Mouse (Mus musculus): ENCODE measurements around the gene Klhl41. TPM values are rescaled to one million over a fixed set of nuclear protein-coding genes. Genes with fewer than 3 reads are reported as not detected.

Klhl41 gene
- polyA plus RNA-seq (2015; fragmentation: Nextera tagmentation; extraction: Ambion mirVana): 0.14 and 0.20 TPM in 2 replicates

DNA sequence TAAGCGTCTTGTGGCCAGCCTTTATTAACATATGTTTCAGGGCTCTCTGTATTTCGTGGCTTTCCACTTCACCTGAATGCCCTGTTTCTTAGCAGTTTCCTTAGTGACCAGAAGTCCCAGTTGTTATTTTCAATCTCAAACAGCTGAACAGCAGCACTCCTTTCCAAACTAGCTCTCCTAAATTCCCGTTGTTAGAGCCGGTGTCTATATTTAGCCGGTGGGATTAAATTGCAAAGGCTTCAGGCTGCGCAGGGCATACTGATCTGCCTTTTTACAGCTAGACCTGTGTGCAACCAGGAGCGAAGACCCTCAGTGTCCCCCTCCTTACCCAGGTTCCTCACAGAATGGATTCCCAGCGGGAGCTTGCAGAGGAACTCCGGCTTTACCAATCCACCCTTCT, at the start of gene Klhl41:
Klhl41 (plus strand) TSS at position 268 of the 400 bp plus-strand sequence.
- TF ChIP-seq CTCF (IDR thresholded peaks at IDR 0.05; ENCODE audit: low read depth): no peak
- Histone ChIP-seq H3K27me3 (ENCODE audit: insufficient read depth, low read length) (no peaks in the 10 kb centered on the region), H3K9ac (ENCODE audit: low read depth, low read length) (no peak within 1 kb of the TSS), H3K9me3 (replicated peaks; ENCODE audit: low read length) (no peaks in the 10 kb centered on the region), H3K4me2 (ENCODE audit: low read length) (no peak within 1 kb of the TSS), H3K36me3 (ENCODE audit: insufficient read depth, low read length) (0 out of 2 replicates have a peak, but pooled peaks cover 3% of the 10 kb centered on the region), H3K4me3 (replicated peaks; ENCODE audit: low read depth, low read length) (no peak within 1 kb of the TSS), H3K27ac (no peak within 1 kb of the TSS), H3K4me1 (replicated peaks; ENCODE audit: insufficient read depth, low read length) (no peaks in the 10 kb centered on the region)
- no peak for ATAC-seq (replicated peaks; ENCODE audit: low FRiP score, low read depth)
- no peak for DNase-seq (ENCODE audit: low spot score)
- WGBS: 73% methylated on average over 9 of the region's 9 CpGs

DNA sequence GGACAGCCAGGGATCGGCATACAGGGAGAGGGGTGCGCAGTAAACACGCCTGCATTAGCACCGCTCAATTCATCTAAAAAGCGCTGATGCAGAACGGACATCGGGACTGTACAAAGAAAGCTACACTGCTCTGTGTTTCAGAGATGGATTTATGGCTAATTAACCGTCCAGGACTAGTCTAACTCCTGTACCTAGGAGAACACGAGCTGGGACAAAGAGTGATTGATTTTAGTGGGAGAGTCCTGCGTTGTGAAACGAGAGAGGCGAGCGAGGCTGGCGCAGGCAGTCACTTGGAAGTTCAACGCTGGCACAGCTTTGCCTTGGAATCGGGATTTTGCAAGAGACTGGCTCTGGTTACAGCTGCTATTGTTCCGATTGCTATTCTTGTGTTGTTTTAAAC, 40.7 kb upstream of the Klhl41 start:
- no peaks in the 10 kb centered on the region for H3K9me3 ChIP-seq (replicated peaks; ENCODE audit: low read length)
- 0 out of 2 replicates have a peak, but pooled peaks cover 6% of the 10 kb centered on the region for H3K4me1 ChIP-seq (replicated peaks; ENCODE audit: insufficient read depth, low read length)
- 23% methylated on average over 17 of the region's 17 CpGs for WGBS
- H3K27ac ChIP-seq: no peak overlapping the region
- no peaks in the 10 kb centered on the region for H3K27me3 ChIP-seq (ENCODE audit: insufficient read depth, low read length)
- ATAC-seq (replicated peaks; ENCODE audit: low FRiP score, low read depth) (peak; percentile 67), DNase-seq (ENCODE audit: low spot score) (peak; percentile 88)
- no peaks in the 10 kb centered on the region for H3K36me3 ChIP-seq (ENCODE audit: insufficient read depth, low read length)
- H3K4me2 ChIP-seq (ENCODE audit: low read length): peak overlapping the region; percentile 44
- H3K9ac ChIP-seq (ENCODE audit: low read depth, low read length): no peak overlapping the region
- TF ChIP-seq CTCF (IDR thresholded peaks at IDR 0.05; ENCODE audit: low read depth): no peak
- no peak overlapping the region; the same call in 1 of the 2 replicates for H3K4me3 ChIP-seq (replicated peaks; ENCODE audit: low read depth, low read length)

DNA sequence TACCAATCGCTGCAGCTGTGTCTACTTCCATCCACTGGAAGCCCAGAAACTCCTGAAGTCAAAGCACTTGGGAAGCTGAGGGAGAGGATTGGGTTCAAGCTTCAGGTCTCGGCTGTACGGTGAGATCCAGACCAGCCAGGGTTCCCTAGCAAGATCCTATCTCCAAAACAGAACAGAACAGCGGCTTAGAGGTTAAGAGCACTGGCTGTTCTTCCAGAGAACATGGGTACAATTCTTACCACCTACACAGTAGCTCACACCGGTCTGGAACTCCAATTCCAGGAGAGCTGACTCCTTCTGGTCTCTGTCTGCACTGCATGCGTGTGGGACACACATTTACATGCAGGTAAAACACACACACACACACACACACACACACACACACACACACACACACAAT, 40.0 kb upstream of the Klhl41 start:
- Histone ChIP-seq H3K36me3 (ENCODE audit: insufficient read depth, low read length) (no peaks in the 10 kb centered on the region), H3K4me2 (ENCODE audit: low read length) (peak overlapping the region; percentile 44; the same call in 1 of the 2 replicates), H3K27me3 (ENCODE audit: insufficient read depth, low read length) (no peaks in the 10 kb centered on the region), H3K9me3 (replicated peaks; ENCODE audit: low read length) (no peaks in the 10 kb centered on the region), H3K4me3 (replicated peaks; ENCODE audit: low read depth, low read length) (no peak overlapping the region), H3K27ac (no peak overlapping the region), H3K9ac (ENCODE audit: low read depth, low read length) (no peak overlapping the region), H3K4me1 (replicated peaks; ENCODE audit: insufficient read depth, low read length) (0 out of 2 replicates have a peak, but pooled peaks cover 6% of the 10 kb centered on the region)
- TF ChIP-seq CTCF (IDR thresholded peaks at IDR 0.05; ENCODE audit: low read depth): no peak
- DNase-seq (ENCODE audit: low spot score): no peak
- no peak; the same call in 1 of the 2 replicates for ATAC-seq (replicated peaks; ENCODE audit: low FRiP score, low read depth)
- 58% methylated on average over 6 of the region's 6 CpGs for WGBS

DNA sequence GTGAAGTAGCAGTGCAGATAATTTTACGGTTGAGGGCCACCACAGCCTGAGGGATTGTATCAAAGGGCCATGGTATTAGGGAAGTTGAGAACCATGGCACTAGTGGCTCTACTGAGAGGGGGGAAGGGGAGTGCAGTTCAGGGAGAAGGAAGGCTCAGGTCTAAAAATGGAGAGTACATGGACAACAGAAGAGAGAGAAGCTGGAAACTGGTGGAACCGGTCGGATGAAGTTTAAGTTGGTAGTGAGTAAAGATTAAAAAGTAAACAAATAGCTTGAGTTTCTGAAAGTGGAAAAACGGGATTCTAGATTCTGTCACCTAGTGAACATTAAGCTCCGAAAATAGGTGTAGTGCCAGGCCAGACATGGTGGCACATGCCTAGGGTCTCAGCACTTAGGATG, 39.1 kb upstream of the Klhl41 start:
- 0 out of 2 replicates have a peak, but pooled peaks cover 6% of the 10 kb centered on the region for H3K4me1 ChIP-seq (replicated peaks; ENCODE audit: insufficient read depth, low read length)
- H3K27me3 ChIP-seq (ENCODE audit: insufficient read depth, low read length): no peaks in the 10 kb centered on the region
- ATAC-seq (replicated peaks; ENCODE audit: low FRiP score, low read depth): no peak
- H3K36me3 ChIP-seq (ENCODE audit: insufficient read depth, low read length): no peaks in the 10 kb centered on the region
- H3K9me3 ChIP-seq (replicated peaks; ENCODE audit: low read length): no peaks in the 10 kb centered on the region
- WGBS: 76% methylated on average over 5 of the region's 5 CpGs
- DNase-seq (ENCODE audit: low spot score): no peak
- TF ChIP-seq CTCF (IDR thresholded peaks at IDR 0.05; ENCODE audit: low read depth): no peak
- H3K27ac ChIP-seq: no peak overlapping the region
- H3K9ac ChIP-seq (ENCODE audit: low read depth, low read length): no peak overlapping the region
- H3K4me3 ChIP-seq (replicated peaks; ENCODE audit: low read depth, low read length): no peak overlapping the region
- no peak overlapping the region for H3K4me2 ChIP-seq (ENCODE audit: low read length)

DNA sequence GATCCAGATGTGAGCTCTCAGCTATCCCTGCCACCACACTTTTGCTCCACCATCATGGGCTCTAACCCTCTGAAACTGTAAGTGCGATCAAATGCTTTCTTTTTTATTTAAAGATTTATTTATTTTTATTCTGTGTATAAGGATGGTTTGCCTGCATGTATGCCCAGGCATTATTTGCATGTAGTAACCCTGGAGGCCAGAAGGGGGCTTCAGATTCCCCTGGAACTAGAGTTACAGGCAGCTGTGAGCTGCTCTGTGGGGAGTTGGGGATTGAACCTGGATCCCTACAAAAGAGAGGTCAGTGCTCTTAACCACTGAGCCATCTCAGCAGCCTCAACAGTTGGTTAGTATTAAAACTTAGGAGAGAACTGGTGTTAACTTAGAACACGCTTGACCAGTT, 38.5 kb upstream of the Klhl41 start:
- Histone ChIP-seq H3K4me3 (replicated peaks; ENCODE audit: low read depth, low read length) (no peak overlapping the region), H3K4me2 (ENCODE audit: low read length) (no peak overlapping the region), H3K9ac (ENCODE audit: low read depth, low read length) (no peak overlapping the region), H3K27ac (no peak overlapping the region), H3K27me3 (ENCODE audit: insufficient read depth, low read length) (no peaks in the 10 kb centered on the region), H3K4me1 (replicated peaks; ENCODE audit: insufficient read depth, low read length) (0 out of 2 replicates have a peak, but pooled peaks cover 6% of the 10 kb centered on the region), H3K9me3 (replicated peaks; ENCODE audit: low read length) (no peaks in the 10 kb centered on the region), H3K36me3 (ENCODE audit: insufficient read depth, low read length) (no peaks in the 10 kb centered on the region)
- no peak for DNase-seq (ENCODE audit: low spot score)
- TF ChIP-seq CTCF (IDR thresholded peaks at IDR 0.05; ENCODE audit: low read depth): peak; percentile 17; the same call in 1 of the 2 replicates
- ATAC-seq (replicated peaks; ENCODE audit: low FRiP score, low read depth): no peak
- 94% methylated on average over 2 of the region's 2 CpGs for WGBS

DNA sequence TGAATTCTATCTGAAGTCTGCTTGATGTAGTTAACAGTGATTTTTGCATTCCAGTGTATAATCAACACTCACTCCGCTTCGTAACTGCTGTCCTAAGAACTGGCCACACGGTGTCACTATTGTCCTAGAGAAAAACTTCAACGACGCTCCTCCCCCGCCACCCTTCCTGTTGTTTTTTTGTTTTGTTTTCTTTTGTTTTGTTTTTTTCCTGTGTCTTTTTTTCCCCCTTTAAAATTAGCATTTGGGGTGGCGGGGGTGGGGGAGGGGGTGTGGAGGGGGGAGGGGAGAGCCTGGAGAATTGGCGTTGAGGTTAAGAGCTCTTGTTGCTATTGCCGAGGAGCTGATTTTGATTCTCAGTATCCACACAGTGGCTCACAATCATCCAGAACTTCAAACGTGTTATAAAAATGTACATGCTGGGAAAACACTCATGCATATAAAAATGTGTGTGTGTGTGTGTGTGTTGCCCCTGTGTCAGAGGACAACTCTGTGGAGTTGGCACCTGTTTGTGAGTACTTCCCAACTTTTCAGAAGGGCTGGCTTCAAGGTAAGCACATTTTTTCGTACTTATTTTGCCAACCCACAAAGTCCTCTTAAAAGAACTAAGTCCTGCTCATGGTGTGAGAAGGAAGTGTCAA, 34.7 kb upstream of the Klhl41 start:
- DNase-seq (ENCODE audit: low spot score) (peak; percentile 92), ATAC-seq (replicated peaks; ENCODE audit: low FRiP score, low read depth) (no peak)
- Histone ChIP-seq H3K27ac (no peak overlapping the region), H3K4me2 (ENCODE audit: low read length) (peak overlapping the region; percentile 43), H3K36me3 (ENCODE audit: insufficient read depth, low read length) (no peaks in the 10 kb centered on the region), H3K4me3 (replicated peaks; ENCODE audit: low read depth, low read length) (peak overlapping the region; percentile 30), H3K4me1 (replicated peaks; ENCODE audit: insufficient read depth, low read length) (0 out of 2 replicates have a peak, but pooled peaks cover 6% of the 10 kb centered on the region), H3K27me3 (ENCODE audit: insufficient read depth, low read length) (no peaks in the 10 kb centered on the region), H3K9me3 (replicated peaks; ENCODE audit: low read length) (no peaks in the 10 kb centered on the region), H3K9ac (ENCODE audit: low read depth, low read length) (no peak overlapping the region)
- TF ChIP-seq CTCF (IDR thresholded peaks at IDR 0.05; ENCODE audit: low read depth): peak; percentile 90
- WGBS: 9% methylated on average over 11 of the region's 11 CpGs

All from kidney, postnatal 0 days (tissue).